Mouse (Mus musculus) stomach, adult 2 months (tissue): ENCODE measurements around the gene Xiap. TPM values are rescaled to one million over a fixed set of nuclear protein-coding genes. Genes with fewer than 3 reads are reported as not detected.

Experiments
- polyA plus RNA-seq: library from polyadenylated mRNA; depleted of rRNA; stranded (reverse); fragments of >200 nt; gene quantifications from 2 replicates; pipeline ENCODE4 v1.2.3, GENCODE M21; 2012; rRNA removed

The Xiap gene
- 1.5 and 2.1 TPM in 2 replicates for polyA plus RNA-seq

GRCm38 (mm10) chrX:42059282-42060068 lies at the start of gene Xiap:
Gene Xiap, plus strand, starts transcription at chrX:42059679.

GRCm38 (mm10) chrX:42148788-42149556 lies 89.5 kb downstream of the Xiap start, which contains the start of gene Stag2:
Gene Stag2, plus strand, starts transcription at chrX:42149317.

Other genes starting within 250 kb of the Xiap start
- 0.34 and 0.97 TPM in 2 replicates for gene Thoc2, start 139.0 kb upstream of the Xiap start, polyA plus RNA-seq
- 0.42 and 0.68 TPM in 2 replicates for gene Stag2, start 89.6 kb downstream of the Xiap start, polyA plus RNA-seq